Comparison of ENCODE assay signal across 8 mouse cellular contexts in the genomic region with DNA sequence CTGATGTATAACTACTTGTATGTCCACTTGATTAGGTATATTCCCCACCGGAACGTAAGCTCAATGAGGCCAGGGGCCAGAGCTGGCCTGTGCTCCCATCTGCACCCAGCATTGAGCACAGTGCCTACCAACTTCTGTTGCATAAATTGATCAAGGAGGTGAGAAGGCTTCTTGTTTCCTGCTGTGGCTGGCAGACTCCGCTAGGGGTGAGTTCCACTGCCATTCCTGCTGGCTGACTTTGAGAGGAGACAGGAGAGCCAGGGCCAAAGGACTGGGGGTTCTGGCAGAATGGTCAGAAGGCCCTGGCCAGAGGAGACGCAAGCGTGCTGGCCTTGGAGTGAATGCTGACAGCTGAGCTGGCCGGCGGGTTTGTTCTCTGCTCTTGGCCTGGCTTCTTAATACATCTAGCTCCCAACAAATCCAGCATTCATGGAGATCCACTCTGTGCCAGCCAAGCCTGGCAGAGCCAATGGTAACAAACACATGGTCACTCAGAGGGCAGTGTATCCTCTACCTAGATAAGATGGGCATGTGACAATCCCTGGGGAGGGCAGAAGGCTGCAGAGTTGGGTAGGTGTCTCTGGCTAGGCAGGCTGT. TPM values are rescaled to one million over a fixed set of nuclear protein-coding genes. Genes with fewer than 3 reads are reported as not detected.
DNase-seq lines count a peak whose midpoint lies in the region; ATAC-seq and TF ChIP-seq lines count a peak whose summit lies in the region.

No protein-coding gene starts in this region.

- ATAC-seq in liver, postnatal 0 days: no peak

- intact Hi-C loops in gastrocnemius, adult 2 months (cut with DNase I): no loop called here

- H3K36me3 ChIP-seq in liver, postnatal 0 days (replicated peaks; ENCODE audit: insufficient read depth, low read length): no peaks in the 10 kb centered on the region
- H3K36me3 ChIP-seq in kidney, adult 2 months (ENCODE audit: control insufficient read depth, insufficient read depth, low read length): no peaks in the 10 kb centered on the region

- no peak for TF ChIP-seq EP300 in liver, postnatal 0 days (IDR thresholded peaks at IDR 0.05; ENCODE audit: low read depth)

- no peak for TF ChIP-seq POLR2A in kidney, adult 2 months (IDR thresholded peaks at IDR 0.05; ENCODE audit: low read depth, low read length)

- no peak overlapping the region for H3K9ac ChIP-seq in liver, postnatal 0 days (replicated peaks)

- 73% methylated on average over 7 of the region's 7 CpGs for WGBS in liver, postnatal 0 days (ENCODE audit: insufficient replicate concordance)
- WGBS in kidney, adult 2 months: 59% methylated on average over 7 of the region's 7 CpGs

- peak overlapping the region; percentile 85 for H3K27ac ChIP-seq in gastrocnemius, adult 2 months
- H3K27ac ChIP-seq in liver, postnatal 0 days (ENCODE audit: low read depth): no peak overlapping the region
- H3K27ac ChIP-seq in kidney, adult 2 months (ENCODE audit: insufficient read depth, low read depth, low read length): no peak overlapping the region

- no peaks in the 10 kb centered on the region for H3K4me1 ChIP-seq in liver, postnatal 0 days (ENCODE audit: insufficient read depth)
- no peaks in the 10 kb centered on the region for H3K4me1 ChIP-seq in kidney, adult 2 months (ENCODE audit: control insufficient read depth, insufficient read depth, low read length)

- H3K4me3 ChIP-seq in gastrocnemius, adult 2 months: no peak overlapping the region
- H3K4me3 ChIP-seq in liver, postnatal 0 days (ENCODE audit: low read depth, low read length): no peak overlapping the region
- H3K4me3 ChIP-seq in kidney, adult 2 months (ENCODE audit: insufficient read depth, low read depth, low read length): no peak overlapping the region

- DNase-seq in adipocyte (ENCODE audit: low spot score): peak; percentile 17
- DNase-seq in adrenal gland, postnatal 14 days: peak; percentile 90
- peak; percentile 93 for DNase-seq in gastrocnemius, adult 2 months
- DNase-seq in layer of hippocampus, adult 11-12 months (ENCODE audit: low spot score): peak; percentile 80
- peak; percentile 66 for DNase-seq in lung, postnatal 14 days
- no peak for DNase-seq in spleen, adult 12 weeks (ENCODE audit: low spot score)
- DNase-seq in liver, postnatal 0 days: no peak
- no peak for DNase-seq in kidney, adult 2 months

- H3K9me3 ChIP-seq in liver, postnatal 0 days (ENCODE audit: low read length): no peaks in the 10 kb centered on the region

- peak; percentile 49 for TF ChIP-seq CTCF in gastrocnemius, adult 2 months (IDR thresholded peaks at IDR 0.05)
- no peak for TF ChIP-seq CTCF in liver, postnatal 0 days (IDR thresholded peaks at IDR 0.05; ENCODE audit: low read depth)
- TF ChIP-seq CTCF in kidney, adult 2 months (conservative IDR thresholded peaks at IDR 0.05; ENCODE audit: insufficient read depth, insufficient read length, low read depth, low read length): no peak

- H3K4me2 ChIP-seq in liver, postnatal 0 days (ENCODE audit: low read depth, low read length): no peak overlapping the region

- H3K27me3 ChIP-seq in liver, postnatal 0 days (ENCODE audit: insufficient read depth, low read length): 0 out of 2 replicates have a peak, but pooled peaks cover 3% of the 10 kb centered on the region
- no peaks in the 10 kb centered on the region for H3K27me3 ChIP-seq in kidney, adult 2 months (replicated peaks; ENCODE audit: control insufficient read depth, insufficient read depth, low read length)

RNA-seq across cellular contexts. Expression of a gene that starts 13.1 kb away (rescaled TPM):
- total RNA-seq in adrenal gland, postnatal 14 days (2021): 98.4 and 98.6 TPM in 2 replicates
- 100 to 1,000 TPM; 325 to 341 TPM for total RNA-seq in gastrocnemius, adult 2 months (2021)
- 31.5 and 33.2 TPM in 2 replicates for polyA plus RNA-seq in liver, postnatal 0 days (2015; fragmentation: Nextera tagmentation; extraction: Ambion mirVana)
- 57.8 and 67.1 TPM in 2 replicates for polyA plus RNA-seq in kidney, adult 2 months (2012; rRNA removed)

RNA-seq across cellular contexts. Expression of a gene that starts 15.7 kb away (rescaled TPM):
- 14.1 and 17.8 TPM in 2 replicates for total RNA-seq in adrenal gland, postnatal 14 days (2021)
- 1 to 10 TPM; 5.1 to 6.4 TPM for total RNA-seq in gastrocnemius, adult 2 months (2021)
- polyA plus RNA-seq in liver, postnatal 0 days (2015; fragmentation: Nextera tagmentation; extraction: Ambion mirVana): 0.78 and 0.81 TPM in 2 replicates
- polyA plus RNA-seq in kidney, adult 2 months (2012; rRNA removed): 3.5 and 4.1 TPM in 2 replicates

RNA-seq across cellular contexts. Expression of a gene that starts 47.8 kb away (rescaled TPM):
- total RNA-seq in adrenal gland, postnatal 14 days (2021): 23.8 and 25.4 TPM in 2 replicates
- total RNA-seq in gastrocnemius, adult 2 months (2021): 10 to 100 TPM; 38.8 to 53.4 TPM
- not detected in 2 replicates for polyA plus RNA-seq in liver, postnatal 0 days (2015; fragmentation: Nextera tagmentation; extraction: Ambion mirVana)
- 0.91 and 0.94 TPM in 2 replicates for polyA plus RNA-seq in kidney, adult 2 months (2012; rRNA removed)

Comparison
In these comparisons a context has a peak if more than half of its experiments do, and no peak if none do; other contexts are left out.
1. DNase-seq: peak in adipocyte (single experiment), adrenal gland, postnatal 14 days (single experiment), gastrocnemius, adult 2 months (single experiment), layer of hippocampus, adult 11-12 months (single experiment) and lung, postnatal 14 days (single experiment); none in spleen, adult 12 weeks (single experiment), liver, postnatal 0 days (single experiment) and kidney, adult 2 months (single experiment).